Mouse (Mus musculus): ENCODE results near the gene Atp6v0e2. TPM values are rescaled to one million over a fixed set of nuclear protein-coding genes. Genes with fewer than 3 reads are reported as not detected.

The Atp6v0e2 gene
- total and polyA plus RNA-seq, 3 experiments: not detected

GRCm38 (mm10) chr6:48566312-48566711, 28.9 kb downstream of the Atp6v0e2 start:
- no peak for TF ChIP-seq ELF1 (IDR thresholded peaks at IDR 0.05; ENCODE audit: low read depth, low read length)
- TF ChIP-seq PAX5 (IDR thresholded peaks at IDR 0.05; ENCODE audit: low read length): no peak
- no peak for TF ChIP-seq BHLHE40 (IDR thresholded peaks at IDR 0.05; ENCODE audit: low read depth, low read length)
- no peak for TF ChIP-seq EP300 (IDR thresholded peaks at IDR 0.05; ENCODE audit: low read length)
- no peak for TF ChIP-seq NRF1 (IDR thresholded peaks at IDR 0.05; ENCODE audit: low read depth, low read length)
- TF ChIP-seq ZKSCAN1 (IDR thresholded peaks at IDR 0.05; ENCODE audit: borderline replicate concordance, low read depth, low read length): no peak
- TF ChIP-seq NELFE (IDR thresholded peaks at IDR 0.05; ENCODE audit: low read depth, low read length): no peak
- TF ChIP-seq E2F4 (IDR thresholded peaks at IDR 0.05; ENCODE audit: insufficient replicate concordance, low read depth, low read length): no peak
- no peak for TF ChIP-seq ZC3H11A (IDR thresholded peaks at IDR 0.05; ENCODE audit: low read depth, low read length)
- TF ChIP-seq TBP (conservative IDR thresholded peaks at IDR 0.05; ENCODE audit: low read depth, low read length): no peak
- TF ChIP-seq HCFC1 (IDR thresholded peaks at IDR 0.05; ENCODE audit: low read depth, low read length): no peak
- no peak for TF ChIP-seq TCF12 (IDR thresholded peaks at IDR 0.05; ENCODE audit: low read depth, low read length)
- TF ChIP-seq ETS1 (conservative IDR thresholded peaks at IDR 0.05; ENCODE audit: low read depth, low read length): no peak
- no peak for TF ChIP-seq CHD2 (IDR thresholded peaks at IDR 0.05; ENCODE audit: low read length)
- no peak for TF ChIP-seq RCOR1 (conservative IDR thresholded peaks at IDR 0.05; ENCODE audit: low read depth, low read length)
- TF ChIP-seq ZNF384 (IDR thresholded peaks at IDR 0.05; ENCODE audit: low read depth, low read length): no peak
- no peak for TF ChIP-seq JUND (conservative IDR thresholded peaks at IDR 0.05; ENCODE audit: low read depth, low read length)
- TF ChIP-seq CHD1 (IDR thresholded peaks at IDR 0.05; ENCODE audit: low read depth, low read length): no peak
- Histone ChIP-seq H3K9ac (ENCODE audit: insufficient read depth, low read depth) (no peak overlapping the region), H3K27me3 (replicated peaks) (no peaks in the 10 kb centered on the region), H3K79me2 (replicated peaks; ENCODE audit: control insufficient read depth, extremely low read depth, insufficient read depth, poor library complexity, severe bottlenecking) (no peaks in the 10 kb centered on the region), H3K36me3 (replicated peaks in 1 of 2; ENCODE audit: control insufficient read depth in 1 of 2, insufficient read depth in 1 of 2, low read length in 1 of 2) (peaks cover 3 to 40% of the 10 kb centered on the region in 2 experiments), H3K9me3 (replicated peaks; ENCODE audit: low read length) (peaks cover 4% of the 10 kb centered on the region), H3K4me2 (ENCODE audit: insufficient read depth, low read depth, poor library complexity, severe bottlenecking) (no peak overlapping the region), H3K4me1 (ENCODE audit: control insufficient read depth in 1 of 2, insufficient read depth in 2 of 2) (peaks cover 0 to 4% of the 10 kb centered on the region in 2 experiments; a peak in 1 of 4 replicates), H3K27ac (ENCODE audit: insufficient read depth, low read depth) (no peak overlapping the region), H3K4me3 (replicated peaks in 1 of 3; ENCODE audit: low read depth in 2 of 3, low read length in 2 of 3, poor library complexity in 1 of 3) (no peak overlapping the region)
- in situ Hi-C loops (cut with MboI; ENCODE audit: low pct_ligation_motif_present, low pct_unique_long_range_greater_than_20kb, low sequenced_read_pairs) (no loop called here), dilution Hi-C loops (cut with MboI; ENCODE audit: extremely low pct_ligation_motif_present, extremely low pct_unique_long_range_greater_than_20kb, low sequenced_read_pairs) (no loop called here)
- no peak for DNase-seq (ENCODE audit: extremely low read depth)

GRCm38 (mm10) chr6:48568036-48568984, 30.9 kb downstream of the Atp6v0e2 start:
- dilution Hi-C loops (cut with MboI; ENCODE audit: extremely low pct_ligation_motif_present, extremely low pct_unique_long_range_greater_than_20kb, low sequenced_read_pairs): no loop called here
- Histone ChIP-seq H3K79me2 (replicated peaks; ENCODE audit: control insufficient read depth, extremely low read depth, insufficient read depth, poor library complexity, severe bottlenecking) (no peaks in the 10 kb centered on the region), H3K9ac (ENCODE audit: insufficient read depth, low read depth) (no peak overlapping the region)

More at GRCm38 (mm10) chr6:48568036-48568984, 30.9 kb downstream of the Atp6v0e2 start:
- Histone ChIP-seq H3K27me3 (replicated peaks) (no peaks in the 10 kb centered on the region), H3K4me1 (ENCODE audit: control insufficient read depth in 1 of 2, insufficient read depth in 2 of 2) (peaks cover 0 to 4% of the 10 kb centered on the region in 2 experiments; a peak in 1 of 4 replicates), H3K4me3 (replicated peaks in 1 of 3; ENCODE audit: low read depth in 2 of 3, low read length in 2 of 3, poor library complexity in 1 of 3) (no peak overlapping the region), H3K27ac (ENCODE audit: insufficient read depth, low read depth) (no peak overlapping the region), H3K4me2 (ENCODE audit: insufficient read depth, low read depth, poor library complexity, severe bottlenecking) (no peak overlapping the region), H3K9me3 (replicated peaks; ENCODE audit: low read length) (peaks cover 4% of the 10 kb centered on the region), H3K36me3 (replicated peaks in 1 of 2; ENCODE audit: control insufficient read depth in 1 of 2, insufficient read depth in 1 of 2, low read length in 1 of 2) (peaks cover 3 to 36% of the 10 kb centered on the region in 2 experiments)
- no peak for TF ChIP-seq GABPA (IDR thresholded peaks at IDR 0.05; ENCODE audit: insufficient replicate concordance, low read depth, low read length)
- no peak for TF ChIP-seq POLR2AphosphoS2 (IDR thresholded peaks at IDR 0.05; ENCODE audit: low read depth, low read length)
- TF ChIP-seq RCOR1 (conservative IDR thresholded peaks at IDR 0.05; ENCODE audit: low read depth, low read length): no peak
- no peak for TF ChIP-seq PAX5 (IDR thresholded peaks at IDR 0.05; ENCODE audit: low read length)
- TF ChIP-seq TBP (conservative IDR thresholded peaks at IDR 0.05; ENCODE audit: low read depth, low read length): no peak
- TF ChIP-seq NRF1 (IDR thresholded peaks at IDR 0.05; ENCODE audit: low read depth, low read length): no peak
- TF ChIP-seq USF1 (IDR thresholded peaks at IDR 0.05; ENCODE audit: low read depth, low read length): no peak
- no peak for TF ChIP-seq E2F4 (IDR thresholded peaks at IDR 0.05; ENCODE audit: insufficient replicate concordance, low read depth, low read length)
- no peak for TF ChIP-seq ELF1 (IDR thresholded peaks at IDR 0.05; ENCODE audit: low read depth, low read length)
- no peak for TF ChIP-seq POLR2A (IDR thresholded peaks at IDR 0.05; ENCODE audit: low read depth, low read length)
- TF ChIP-seq MAFK (IDR thresholded peaks at IDR 0.05; ENCODE audit: insufficient replicate concordance, low read length): no peak
- no peak for TF ChIP-seq CHD2 (IDR thresholded peaks at IDR 0.05; ENCODE audit: low read length)
- TF ChIP-seq MAX (IDR thresholded peaks at IDR 0.05; ENCODE audit: low read length): no peak
- TF ChIP-seq RAD21 (IDR thresholded peaks at IDR 0.05; ENCODE audit: low read depth, low read length): no peak
- no peak for TF ChIP-seq TCF12 (IDR thresholded peaks at IDR 0.05; ENCODE audit: low read depth, low read length)
- no peak for TF ChIP-seq MEF2A (IDR thresholded peaks at IDR 0.05; ENCODE audit: borderline replicate concordance, low read depth, low read length)
- TF ChIP-seq NELFE (IDR thresholded peaks at IDR 0.05; ENCODE audit: low read depth, low read length): no peak
- TF ChIP-seq CHD1 (IDR thresholded peaks at IDR 0.05; ENCODE audit: low read depth, low read length): no peak
- in situ Hi-C loops (cut with MboI; ENCODE audit: low pct_ligation_motif_present, low pct_unique_long_range_greater_than_20kb, low sequenced_read_pairs): no loop called here
- no peak for DNase-seq (ENCODE audit: extremely low read depth)

All from CH12.LX (cell line).